Comparison of ENCODE assay signal across 20 mouse cellular contexts in genomic region chr1:52043191-52043590, GRCm38 (mm10). TPM values are rescaled to one million over a fixed set of nuclear protein-coding genes. Genes with fewer than 3 reads are reported as not detected.
A peak's percentile ranks its signal among the peaks of the same experiment; 100 is the strongest.
DNase-seq lines count a peak whose midpoint lies in the region; ATAC-seq and TF ChIP-seq lines count a peak whose summit lies in the region.
"Had no signal": no experiment of that assay in that cellular context is flagged by ENCODE, and none has a peak within 500 bp of the region (broad histone marks: within the 10 kb centered on the region; RNA-seq: fewer than 3 reads in every experiment).

No protein-coding gene starts in this region.

- no peaks in the 10 kb centered on the region for H3K9me3 ChIP-seq in heart, postnatal 0 days (replicated peaks; ENCODE audit: control insufficient read depth, low read length)
- no peaks in the 10 kb centered on the region for H3K9me3 ChIP-seq in heart, embryonic 10.5 days
- no peaks in the 10 kb centered on the region for H3K9me3 ChIP-seq in midbrain, embryonic 14.5 days (ENCODE audit: control insufficient read depth, low read length)
- H3K9me3 ChIP-seq in midbrain, embryonic 13.5 days, result no peaks in the 10 kb centered on the region
- no peaks in the 10 kb centered on the region for H3K9me3 ChIP-seq in forebrain, postnatal 0 days (ENCODE audit: low read length)

- 33% methylated on average over 4 of the region's 4 CpGs for WGBS in heart, postnatal 0 days
- WGBS in heart, embryonic 10.5 days, result 50% methylated on average over 4 of the region's 4 CpGs
- 55% methylated on average over 4 of the region's 4 CpGs for WGBS in midbrain, embryonic 14.5 days
- 69% methylated on average over 4 of the region's 4 CpGs for WGBS in midbrain, embryonic 13.5 days
- 28% methylated on average over 4 of the region's 4 CpGs for WGBS in forebrain, postnatal 0 days

- no peak for TF ChIP-seq POLR2A in brain, embryonic 14.5 days (IDR thresholded peaks at IDR 0.05; ENCODE audit: borderline replicate concordance, extremely low read depth, insufficient read depth, insufficient read length, poor library complexity, severe bottlenecking)

- no peak for ATAC-seq in heart, postnatal 0 days (ENCODE audit: insufficient read depth, low read depth)
- ATAC-seq in midbrain, embryonic 14.5 days (ENCODE audit: low FRiP score, low TSS enrichment), result no peak
- no peak for ATAC-seq in midbrain, embryonic 13.5 days
- ATAC-seq in forebrain, postnatal 0 days, result no peak; the same call in 1 of the 2 replicates
- ATAC-seq: CD4-positive, CD25-positive, alpha-beta regulatory T cell, adult 4 months had no signal

- H3K4me2 ChIP-seq in heart, postnatal 0 days (ENCODE audit: low read depth, low read length), result no peak overlapping the region
- no peak overlapping the region for H3K4me2 ChIP-seq in midbrain, embryonic 14.5 days (ENCODE audit: low read length)
- H3K4me2 ChIP-seq in midbrain, embryonic 13.5 days (replicated peaks), result no peak overlapping the region
- no peak overlapping the region for H3K4me2 ChIP-seq in forebrain, postnatal 0 days (ENCODE audit: low read depth)
- H3K4me2 ChIP-seq: midbrain, embryonic 11.5 days had no signal

- peak; percentile 8 for DNase-seq in heart, postnatal 0 days (ENCODE audit: low spot score)
- DNase-seq in heart, embryonic 10.5 days (ENCODE audit: low spot score), result no peak
- DNase-seq in midbrain, embryonic 14.5 days, result peak; percentile 21
- DNase-seq in brain, embryonic 14.5 days (ENCODE audit: low read depth), result peak; percentile 83
- DNase-seq in forebrain, postnatal 0 days, result peak; percentile 48
- no peak for DNase-seq in adrenal gland, postnatal 25 days
- DNase-seq in urinary bladder, adult 2 months (ENCODE audit: low spot score), result no peak
- DNase-seq: adrenal gland, postnatal 36 days; cerebellum, adult 8-10 months; gastrocnemius, adult 2 months; kidney, adult 2 months; kidney, postnatal 14 days; liver; spleen, adult 18-20 months; thymus, adult 18-20 months had no signal

- no peak for TF ChIP-seq EP300 in heart, postnatal 0 days (IDR thresholded peaks at IDR 0.05; ENCODE audit: low read depth)

- no peak overlapping the region for H3K4me3 ChIP-seq in heart, postnatal 0 days (ENCODE audit: low read depth, low read length)
- no peak overlapping the region for H3K4me3 ChIP-seq in heart, embryonic 10.5 days
- H3K4me3 ChIP-seq in midbrain, embryonic 14.5 days (replicated peaks; ENCODE audit: low read depth, low read length), result no peak overlapping the region
- H3K4me3 ChIP-seq in midbrain, embryonic 13.5 days (replicated peaks), result no peak overlapping the region
- H3K4me3 ChIP-seq in forebrain, postnatal 0 days (ENCODE audit: low read depth, low read length), result no peak overlapping the region
- H3K4me3 ChIP-seq: gastrocnemius, adult 2 months; myocyte had no signal

- H3K36me3 ChIP-seq in heart, postnatal 0 days (replicated peaks; ENCODE audit: control insufficient read depth, insufficient read depth, low read length), result no peaks in the 10 kb centered on the region
- no peaks in the 10 kb centered on the region for H3K36me3 ChIP-seq in heart, embryonic 10.5 days
- H3K36me3 ChIP-seq in midbrain, embryonic 14.5 days (ENCODE audit: control insufficient read depth, insufficient read depth, low read length), result no peaks in the 10 kb centered on the region
- H3K36me3 ChIP-seq in midbrain, embryonic 13.5 days, result no peaks in the 10 kb centered on the region
- no peaks in the 10 kb centered on the region for H3K36me3 ChIP-seq in forebrain, postnatal 0 days (ENCODE audit: insufficient read depth)

- no peak overlapping the region for H3K27ac ChIP-seq in heart, postnatal 0 days (ENCODE audit: low read depth)
- H3K27ac ChIP-seq in heart, embryonic 10.5 days, result no peak overlapping the region
- H3K27ac ChIP-seq in midbrain, embryonic 14.5 days (replicated peaks; ENCODE audit: low read depth, low read length), result no peak overlapping the region
- H3K27ac ChIP-seq in midbrain, embryonic 13.5 days, result no peak overlapping the region
- no peak overlapping the region for H3K27ac ChIP-seq in forebrain, postnatal 0 days (ENCODE audit: low read depth, low read length)
- H3K27ac ChIP-seq: gastrocnemius, adult 2 months; macrophage had no signal

- no peaks in the 10 kb centered on the region for H3K4me1 ChIP-seq in heart, postnatal 0 days (ENCODE audit: control insufficient read depth, insufficient read depth)
- no peaks in the 10 kb centered on the region for H3K4me1 ChIP-seq in heart, embryonic 10.5 days
- H3K4me1 ChIP-seq in midbrain, embryonic 14.5 days (ENCODE audit: control insufficient read depth, insufficient read depth, low read length), result no peaks in the 10 kb centered on the region
- no peaks in the 10 kb centered on the region for H3K4me1 ChIP-seq in midbrain, embryonic 13.5 days (replicated peaks)
- H3K4me1 ChIP-seq in forebrain, postnatal 0 days (ENCODE audit: insufficient read depth), result no peaks in the 10 kb centered on the region

- no peaks in the 10 kb centered on the region for H3K27me3 ChIP-seq in heart, postnatal 0 days (ENCODE audit: control insufficient read depth, insufficient read depth, low read length)
- no peaks in the 10 kb centered on the region for H3K27me3 ChIP-seq in heart, embryonic 10.5 days (ENCODE audit: insufficient read depth, poor library complexity, severe bottlenecking)
- H3K27me3 ChIP-seq in midbrain, embryonic 14.5 days (ENCODE audit: control insufficient read depth, insufficient read depth, low read length), result no peaks in the 10 kb centered on the region
- H3K27me3 ChIP-seq in midbrain, embryonic 13.5 days, result no peaks in the 10 kb centered on the region
- H3K27me3 ChIP-seq in forebrain, postnatal 0 days (ENCODE audit: insufficient read depth, low read length), result no peaks in the 10 kb centered on the region

- TF ChIP-seq CTCF in heart, postnatal 0 days (IDR thresholded peaks at IDR 0.05; ENCODE audit: low read depth), result no peak
- no peak for TF ChIP-seq CTCF in brain, embryonic 14.5 days (IDR thresholded peaks at IDR 0.05; ENCODE audit: borderline replicate concordance, extremely low read depth, insufficient read depth, insufficient read length)
- no peak for TF ChIP-seq CTCF in forebrain, postnatal 0 days (IDR thresholded peaks at IDR 0.05; ENCODE audit: low read depth)

- H3K9ac ChIP-seq in heart, postnatal 0 days (replicated peaks; ENCODE audit: low read depth, low read length), result no peak overlapping the region
- H3K9ac ChIP-seq in midbrain, embryonic 14.5 days (replicated peaks; ENCODE audit: low read length), result no peak overlapping the region
- no peak overlapping the region for H3K9ac ChIP-seq in midbrain, embryonic 13.5 days (replicated peaks)
- no peak overlapping the region for H3K9ac ChIP-seq in forebrain, postnatal 0 days

RNA-seq across cellular contexts. Expression of gene Stat4, which starts 56.2 kb away (rescaled TPM):
- total RNA-seq in heart, postnatal 0 days (2014; rRNA removed; ENCODE audit: low replicate concordance), result 0.27 and 1.2 TPM in 2 replicates
- polyA plus RNA-seq in heart, postnatal 0 days (2015; fragmentation: Nextera tagmentation; extraction: Ambion mirVana), result 0.27 and 0.33 TPM in 2 replicates
- 0.99 and 1.0 TPM in 2 replicates for polyA plus RNA-seq in heart, embryonic 10.5 days (2016; fragmentation: Nextera tagmentation; extraction: Ambion mirVana)
- polyA plus RNA-seq in midbrain, embryonic 14.5 days (2014; fragmentation: Nextera tagmentation; extraction: Ambion mirVana), result 0.34 and 0.47 TPM in 2 replicates
- 0.85 and 1.2 TPM in 2 replicates for polyA plus RNA-seq in midbrain, embryonic 13.5 days (2015; fragmentation: Nextera tagmentation; extraction: Ambion mirVana)
- 0.38 and 0.42 TPM in 2 replicates for polyA plus RNA-seq in brain, embryonic 14.5 days (2012; rRNA removed)
- total RNA-seq in forebrain, postnatal 0 days (2014; rRNA removed), result 0.46 and 0.81 TPM in 2 replicates
- 0.68 and 1.1 TPM in 2 replicates for polyA plus RNA-seq in forebrain, postnatal 0 days (2015; fragmentation: Nextera tagmentation; extraction: Ambion mirVana)
- total RNA-seq in adrenal gland, postnatal 25 days (2021), result 0.12 TPM in 1 of 2 replicates, not detected in the other
- 0.85 and 0.94 TPM in 2 replicates for polyA plus RNA-seq in urinary bladder, adult 2 months (2012; rRNA removed)
- polyA plus RNA-seq: myocyte had no signal

Comparison
In these comparisons a context has a peak if more than half of its experiments do, and no peak if none do; other contexts are left out.
1. DNase-seq: peak in heart, postnatal 0 days (single experiment), midbrain, embryonic 14.5 days (single experiment), brain, embryonic 14.5 days (single experiment) and forebrain, postnatal 0 days (single experiment); none in heart, embryonic 10.5 days (single experiment), adrenal gland, postnatal 25 days (single experiment) and urinary bladder, adult 2 months (single experiment).